Mouse (Mus musculus) lung, adult 2 months (tissue): ENCODE results near the gene Mup13. TPM values are rescaled to one million over a fixed set of nuclear protein-coding genes. Genes with fewer than 3 reads are reported as not detected.
"Not testable (repeated sequence)": the region's sequence is repeated elsewhere in the genome, so short reads cannot be mapped to it uniquely, and the experiment has no call there.

Experiments
- DNase-seq: peaks from one replicate; pipeline ENCODE4 v3.0.0; 2022
- H3K4me1 ChIP-seq: fragments of 200-500 bp; 2 replicates; pipeline ENCODE4 v1.6.1; 2011; ENCODE audit warnings: low read length; ENCODE audit not compliant: control insufficient read depth, insufficient read depth
- H3K4me3 ChIP-seq: fragments of 200-500 bp; replicated peaks from 2 replicates; pipeline ENCODE3; 2011; ENCODE audit warnings: low read depth, mild to moderate bottlenecking, control low read depth, low read length; ENCODE audit errors: extremely low read depth
- WGBS: fragments of 180-500 bp; shearing (Covaris S2); methylation state at CpG from one replicate; pipeline ENCODE4 v1.1.7; 2018; 5-methylcytosine and 5-hydroxymethylcytosine counted together
- polyA plus RNA-seq: library from polyadenylated mRNA; depleted of rRNA; stranded (reverse); fragments of >200 nt; gene quantifications from 2 replicates; pipeline ENCODE4 v1.2.3, GENCODE M21; 2012; rRNA removed

The Mup13 gene
- polyA plus RNA-seq, result not detected in 2 replicates

DNA sequence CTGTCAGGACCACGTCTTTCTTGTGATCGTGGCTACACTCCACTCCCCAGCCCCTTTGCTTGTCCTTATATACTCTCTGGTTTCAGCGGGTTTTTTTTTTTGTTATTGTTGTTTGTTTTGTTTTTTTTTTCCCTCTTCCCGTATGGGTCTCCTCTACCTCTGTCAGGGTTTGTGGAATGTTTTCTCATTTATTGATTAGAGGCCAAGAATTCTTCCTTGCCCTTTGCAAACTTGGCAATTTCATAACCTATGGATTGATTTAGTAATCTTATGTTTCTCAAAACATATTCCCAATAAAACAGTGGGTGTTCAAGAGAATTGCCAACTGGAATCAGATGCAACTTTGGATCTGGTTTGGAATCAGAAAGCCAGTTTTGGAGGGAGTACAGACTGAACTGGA lies at the start of gene Mup13:
TSS of gene Mup13 (minus strand) at position 101 of the 400 bp plus-strand sequence.
- H3K4me1 ChIP-seq, H3K4me3 ChIP-seq, DNase-seq: not testable (repeated sequence)
- 80% methylated on average over 4 of the region's 4 CpGs for WGBS

Other genes starting within 250 kb of the Mup13 start
- gene Mup14, start 75.7 kb upstream of the Mup13 start, polyA plus RNA-seq, result 0.55 and 1.3 TPM in 2 replicates
- 0.15 TPM in 1 of 2 replicates, not detected in the other for gene Mup15, start 211.5 kb upstream of the Mup13 start, polyA plus RNA-seq